Mouse (Mus musculus) kidney, postnatal 25 days (tissue): ENCODE results near the gene Cpvl.

Experiments used
- DNase-seq, 2 experiments: peaks; one replicate each; pipeline ENCODE4 v3.0.0; 2021; ENCODE audit warnings: mixed read lengths in 2 of 2

Gene Cpvl

GRCm38 (mm10) chr6:53978571-53978970 is at the start of gene Cpvl:
Gene Cpvl (minus strand): TSS chr6:53978671.
- no peak for DNase-seq

- DNase-seq, result no peak
These were observed 45.4 kb upstream of the Cpvl start for GRCm38 (mm10) chr6:54023846-54024245.

GRCm38 (mm10) chr6:54021123-54021789 is 42.8 kb upstream of the Cpvl start:
- peak; percentile 68 to 84 for DNase-seq

GRCm38 (mm10) chr6:54018861-54019260 is 40.4 kb upstream of the Cpvl start:
- DNase-seq, result no peak

GRCm38 (mm10) chr6:54018038-54018437 is 39.6 kb upstream of the Cpvl start:
- DNase-seq, result peak; percentile 29 to 60

GRCm38 (mm10) chr6:54012163-54012562 is 33.7 kb upstream of the Cpvl start:
- no peak for DNase-seq

- DNase-seq, result no peak
These were observed 31.9 kb upstream of the Cpvl start for GRCm38 (mm10) chr6:54010362-54010761.

- DNase-seq, result no peak
These were observed 30.8 kb upstream of the Cpvl start for GRCm38 (mm10) chr6:54009293-54009692.

- no peak for DNase-seq
These were observed 30.1 kb upstream of the Cpvl start for GRCm38 (mm10) chr6:54008448-54009120.

GRCm38 (mm10) chr6:54005302-54005701 is 26.8 kb upstream of the Cpvl start:
- DNase-seq, result no peak

- DNase-seq, result no peak
These were observed 17.9 kb upstream of the Cpvl start for GRCm38 (mm10) chr6:53996226-53996955.

GRCm38 (mm10) chr6:53995519-53995918 is 17.0 kb upstream of the Cpvl start:
- DNase-seq, result peak; percentile 20 to 45

- no peak for DNase-seq
These were observed 13.9 kb upstream of the Cpvl start for GRCm38 (mm10) chr6:53992386-53992785.

- DNase-seq, result no peak
These were observed 8.8 kb upstream of the Cpvl start for GRCm38 (mm10) chr6:53987235-53987634.

GRCm38 (mm10) chr6:53986273-53986985 is 8.0 kb upstream of the Cpvl start:
- no peak for DNase-seq

- DNase-seq, result no peak
These were observed 5.3 kb upstream of the Cpvl start for GRCm38 (mm10) chr6:53983820-53984219.

GRCm38 (mm10) chr6:53982612-53983011 is 4.1 kb upstream of the Cpvl start:
- peak in 1 of 2 experiments; percentile 25 for DNase-seq

GRCm38 (mm10) chr6:53982047-53982600 is 3.7 kb upstream of the Cpvl start:
- no peak for DNase-seq

- DNase-seq, result no peak
These were observed 2.5 kb upstream of the Cpvl start for GRCm38 (mm10) chr6:53980817-53981480.

- no peak for DNase-seq
These were observed 4.4 kb downstream of the Cpvl start for GRCm38 (mm10) chr6:53974040-53974439.

- DNase-seq, result peak in 1 of 2 experiments; percentile 59
These were observed 5.0 kb downstream of the Cpvl start for GRCm38 (mm10) chr6:53973468-53973867.

- no peak for DNase-seq
These were observed 6.2 kb downstream of the Cpvl start for GRCm38 (mm10) chr6:53972238-53972743.
